Mouse (Mus musculus): Measurements from ENCODE around the gene Pld6. TPM values are rescaled to one million over a fixed set of nuclear protein-coding genes. Genes with fewer than 3 reads are reported as not detected.

The Pld6 gene
- polyA plus RNA-seq, 1 experiment: 6.1 TPM

GRCm38 (mm10) chr11:59769738-59770137, 17.7 kb downstream of the Pld6 start:
- no peak for DNase-seq (ENCODE audit: low read depth)
- TF ChIP-seq POLR2A (IDR thresholded peaks at IDR 0.05; ENCODE audit: borderline replicate concordance, extremely low read depth, insufficient read depth, insufficient read length, poor library complexity, severe bottlenecking) (no peak), CTCF (IDR thresholded peaks at IDR 0.05; ENCODE audit: borderline replicate concordance, extremely low read depth, insufficient read depth, insufficient read length) (no peak)

- TF ChIP-seq CTCF (IDR thresholded peaks at IDR 0.05; ENCODE audit: borderline replicate concordance, extremely low read depth, insufficient read depth, insufficient read length) (no peak), POLR2A (IDR thresholded peaks at IDR 0.05; ENCODE audit: borderline replicate concordance, extremely low read depth, insufficient read depth, insufficient read length, poor library complexity, severe bottlenecking) (no peak)
- DNase-seq (ENCODE audit: low read depth): no peak
Observed at GRCm38 (mm10) chr11:59769307-59769706, 18.1 kb downstream of the Pld6 start.

- TF ChIP-seq CTCF (IDR thresholded peaks at IDR 0.05; ENCODE audit: borderline replicate concordance, extremely low read depth, insufficient read depth, insufficient read length) (no peak), POLR2A (IDR thresholded peaks at IDR 0.05; ENCODE audit: borderline replicate concordance, extremely low read depth, insufficient read depth, insufficient read length, poor library complexity, severe bottlenecking) (no peak)
Observed at GRCm38 (mm10) chr11:59760796-59761195, 26.6 kb downstream of the Pld6 start.

GRCm38 (mm10) chr11:59759626-59760025, 27.8 kb downstream of the Pld6 start:
- TF ChIP-seq CTCF (IDR thresholded peaks at IDR 0.05; ENCODE audit: borderline replicate concordance, extremely low read depth, insufficient read depth, insufficient read length) (no peak), POLR2A (IDR thresholded peaks at IDR 0.05; ENCODE audit: borderline replicate concordance, extremely low read depth, insufficient read depth, insufficient read length, poor library complexity, severe bottlenecking) (no peak)
- DNase-seq (ENCODE audit: low read depth): no peak

More at GRCm38 (mm10) chr11:59760796-59761195, 26.6 kb downstream of the Pld6 start:
- DNase-seq (ENCODE audit: low read depth): no peak

GRCm38 (mm10) chr11:59759178-59759577, 28.3 kb downstream of the Pld6 start:
- peak; percentile 56 for DNase-seq (ENCODE audit: low read depth)
- TF ChIP-seq CTCF (IDR thresholded peaks at IDR 0.05; ENCODE audit: borderline replicate concordance, extremely low read depth, insufficient read depth, insufficient read length): no peak
- no peak for TF ChIP-seq POLR2A (IDR thresholded peaks at IDR 0.05; ENCODE audit: borderline replicate concordance, extremely low read depth, insufficient read depth, insufficient read length, poor library complexity, severe bottlenecking)

GRCm38 (mm10) chr11:59758191-59758985, 29.1 kb downstream of the Pld6 start:
- DNase-seq (ENCODE audit: low read depth): no peak
- TF ChIP-seq CTCF (IDR thresholded peaks at IDR 0.05; ENCODE audit: borderline replicate concordance, extremely low read depth, insufficient read depth, insufficient read length): no peak

GRCm38 (mm10) chr11:59756351-59756750, 31.1 kb downstream of the Pld6 start:
- no peak for DNase-seq (ENCODE audit: low read depth)
- TF ChIP-seq POLR2A (IDR thresholded peaks at IDR 0.05; ENCODE audit: borderline replicate concordance, extremely low read depth, insufficient read depth, insufficient read length, poor library complexity, severe bottlenecking) (no peak), CTCF (IDR thresholded peaks at IDR 0.05; ENCODE audit: borderline replicate concordance, extremely low read depth, insufficient read depth, insufficient read length) (no peak)

- DNase-seq (ENCODE audit: low read depth): no peak
- TF ChIP-seq POLR2A (IDR thresholded peaks at IDR 0.05; ENCODE audit: borderline replicate concordance, extremely low read depth, insufficient read depth, insufficient read length, poor library complexity, severe bottlenecking) (no peak), CTCF (IDR thresholded peaks at IDR 0.05; ENCODE audit: borderline replicate concordance, extremely low read depth, insufficient read depth, insufficient read length) (no peak)
Observed at GRCm38 (mm10) chr11:59754504-59754903, 32.9 kb downstream of the Pld6 start.

GRCm38 (mm10) chr11:59749050-59749449, 38.4 kb downstream of the Pld6 start:
- DNase-seq (ENCODE audit: low read depth): no peak
- TF ChIP-seq POLR2A (IDR thresholded peaks at IDR 0.05; ENCODE audit: borderline replicate concordance, extremely low read depth, insufficient read depth, insufficient read length, poor library complexity, severe bottlenecking) (no peak), CTCF (IDR thresholded peaks at IDR 0.05; ENCODE audit: borderline replicate concordance, extremely low read depth, insufficient read depth, insufficient read length) (no peak)

- TF ChIP-seq POLR2A (IDR thresholded peaks at IDR 0.05; ENCODE audit: borderline replicate concordance, extremely low read depth, insufficient read depth, insufficient read length, poor library complexity, severe bottlenecking) (no peak), CTCF (IDR thresholded peaks at IDR 0.05; ENCODE audit: borderline replicate concordance, extremely low read depth, insufficient read depth, insufficient read length) (peak; percentile 62; the same call in 1 of the 2 replicates)
- DNase-seq (ENCODE audit: low read depth): peak; percentile 67
Observed at GRCm38 (mm10) chr11:59746614-59747013, 40.8 kb downstream of the Pld6 start.

- no peak for DNase-seq (ENCODE audit: low read depth)
- TF ChIP-seq CTCF (IDR thresholded peaks at IDR 0.05; ENCODE audit: borderline replicate concordance, extremely low read depth, insufficient read depth, insufficient read length) (no peak), POLR2A (IDR thresholded peaks at IDR 0.05; ENCODE audit: borderline replicate concordance, extremely low read depth, insufficient read depth, insufficient read length, poor library complexity, severe bottlenecking) (no peak)
Observed at GRCm38 (mm10) chr11:59745851-59746250, 41.6 kb downstream of the Pld6 start.

- TF ChIP-seq POLR2A (IDR thresholded peaks at IDR 0.05; ENCODE audit: borderline replicate concordance, extremely low read depth, insufficient read depth, insufficient read length, poor library complexity, severe bottlenecking) (no peak), CTCF (IDR thresholded peaks at IDR 0.05; ENCODE audit: borderline replicate concordance, extremely low read depth, insufficient read depth, insufficient read length) (no peak)
- DNase-seq (ENCODE audit: low read depth): no peak
Observed at GRCm38 (mm10) chr11:59744374-59744773, 43.1 kb downstream of the Pld6 start.
